Mouse (Mus musculus): Measurements from ENCODE around the gene Gm37419.

Gene Gm37419

DNA sequence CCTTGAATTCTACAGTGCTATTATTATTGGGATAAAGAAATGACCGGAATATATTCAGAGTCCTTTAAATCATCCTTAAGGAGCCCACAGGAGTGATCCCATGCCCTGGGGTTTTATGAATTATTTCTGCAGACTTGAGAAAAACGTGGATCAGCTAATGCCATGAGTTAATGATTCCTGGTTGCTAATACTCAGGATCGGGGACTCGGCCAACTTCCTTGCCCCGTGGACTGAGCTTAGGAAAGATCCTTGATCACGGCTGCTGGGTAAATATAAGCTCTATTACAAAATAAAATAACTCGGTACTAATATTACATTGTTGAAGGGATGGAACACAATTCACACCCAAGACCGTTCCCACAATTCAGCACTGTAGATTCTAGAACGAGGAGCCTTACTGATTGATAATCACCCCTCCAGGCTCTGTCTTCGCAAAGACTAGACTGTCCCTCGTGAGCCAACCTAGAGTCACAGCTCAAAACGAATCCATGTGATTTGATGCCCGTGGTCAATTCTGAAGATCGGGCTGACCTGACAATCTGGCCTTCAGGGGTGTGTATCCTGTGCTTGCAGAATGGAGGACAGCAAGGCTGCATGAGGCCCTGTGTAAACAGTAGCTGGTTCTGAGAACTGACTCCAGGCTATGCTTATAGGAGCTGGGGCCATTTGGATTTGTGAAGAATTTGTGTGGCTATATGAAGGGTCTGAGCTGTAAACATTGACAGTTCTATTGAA lies 3.7 kb downstream of the Gm37419 start:
- in situ Hi-C loops (cut with MboI, MseI) = loop anchor here (5.0 kb wide), 3 partner anchors 100 to 170 kb away; no protein-coding TSS in a partner anchor

DNA sequence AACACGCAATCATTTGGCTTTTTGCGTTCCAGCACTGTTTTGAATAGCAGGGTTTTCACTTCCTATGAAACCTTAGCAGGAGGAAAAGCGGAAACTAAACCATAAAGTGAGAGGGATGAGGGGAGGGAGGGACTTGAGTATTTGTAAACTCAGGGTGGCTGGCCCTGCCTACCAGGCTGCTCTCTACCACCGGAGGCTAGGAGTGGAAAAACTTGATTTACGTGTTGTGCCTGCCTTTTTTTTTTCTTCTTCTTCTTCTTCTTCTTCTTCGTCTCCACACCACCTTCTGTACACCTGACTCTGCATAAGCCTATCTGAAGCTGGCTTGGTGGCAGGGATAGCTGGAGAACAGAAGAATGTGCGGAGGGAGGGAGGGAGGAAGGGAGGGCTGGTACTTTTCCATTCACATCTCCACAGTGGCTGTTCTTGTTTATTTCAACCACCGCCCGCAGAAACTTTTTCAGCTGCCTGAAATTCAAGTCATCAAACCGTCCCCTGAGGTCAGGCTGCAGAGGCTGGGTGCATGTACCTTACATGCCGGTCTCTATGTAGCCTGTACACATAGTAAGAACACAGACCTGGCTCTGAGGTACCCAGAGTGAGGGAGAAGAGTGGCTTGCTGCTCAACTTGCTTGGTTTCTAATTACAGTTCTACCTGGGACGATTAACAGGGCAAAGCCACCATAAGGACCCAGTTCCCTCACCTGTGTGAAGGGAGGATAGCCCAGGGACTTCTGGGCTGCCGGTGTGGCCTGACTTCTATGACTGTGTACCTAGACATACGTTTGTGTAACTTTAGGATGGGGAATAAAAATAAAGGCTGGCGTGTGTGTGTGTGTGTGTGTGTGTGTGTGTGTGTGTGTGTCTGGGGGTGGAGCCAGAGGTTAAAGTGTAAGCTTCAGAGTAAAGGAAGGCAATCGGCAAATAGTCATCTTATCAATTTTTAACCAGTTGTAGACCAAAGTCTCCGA lies 5.4 kb downstream of the Gm37419 start:
- in situ Hi-C loops (cut with MboI, MseI) = loop anchor here (5.0 kb wide), 3 partner anchors 99 to 169 kb away; no protein-coding TSS in a partner anchor

DNA sequence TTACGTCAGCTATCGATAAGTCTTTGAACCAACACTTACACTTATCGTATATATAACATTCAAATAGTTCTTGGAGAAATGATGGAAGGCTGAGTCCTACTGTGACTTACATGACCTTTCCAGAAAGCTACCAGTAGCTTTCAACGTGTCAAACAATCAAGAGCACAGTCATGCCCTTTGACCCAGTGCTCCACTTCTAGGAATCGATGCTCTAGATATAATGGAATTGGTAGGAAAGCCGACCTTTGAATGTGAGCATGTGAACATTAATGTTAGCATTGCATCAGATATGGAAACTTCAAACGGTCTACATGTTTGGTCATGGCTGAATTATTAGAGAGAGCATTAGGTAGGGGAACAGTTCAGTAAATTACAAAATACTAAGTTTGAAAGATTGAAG lies 8.1 kb downstream of the Gm37419 start:
- in situ Hi-C loops (cut with MboI, MseI) = no loop called here

DNA sequence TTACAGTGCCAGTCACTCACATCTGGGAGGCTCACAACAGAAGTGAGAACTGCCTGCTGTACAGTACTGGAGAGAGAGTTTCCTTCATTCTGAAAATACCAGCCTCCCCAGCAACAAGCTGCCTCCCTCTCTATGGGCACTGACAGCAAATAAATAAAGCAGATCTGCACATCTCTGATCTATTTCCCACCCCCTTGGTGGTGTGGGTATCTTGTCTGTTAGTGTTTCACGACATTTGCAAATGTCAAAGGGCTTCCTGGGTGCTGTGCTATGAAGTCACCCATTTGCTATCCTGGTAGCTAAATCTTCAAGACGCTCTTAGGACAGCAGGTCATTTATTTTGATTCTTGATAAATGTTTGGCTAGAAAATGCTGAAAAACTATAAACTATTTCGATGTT lies 8.9 kb downstream of the Gm37419 start:
- in situ Hi-C loops (cut with MboI, MseI) = no loop called here

DNA sequence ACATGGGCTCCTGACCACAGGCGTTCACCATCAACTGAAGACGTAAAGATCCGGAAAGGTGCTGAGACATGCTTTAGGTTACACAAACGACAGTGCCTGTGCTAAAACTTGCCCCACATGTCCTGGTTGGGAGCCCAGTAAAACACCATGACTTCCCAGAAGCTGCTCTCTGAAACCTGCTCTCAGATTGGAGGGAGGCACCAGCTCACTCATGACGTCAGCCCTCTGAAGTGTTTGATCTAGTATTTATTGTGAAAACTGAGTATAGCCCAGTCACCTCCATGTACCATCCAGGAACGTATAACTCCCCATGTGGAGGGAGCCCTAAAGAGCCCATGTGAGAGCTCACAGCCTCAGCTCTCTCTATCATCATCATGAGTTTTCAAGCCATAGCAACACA lies 9.6 kb downstream of the Gm37419 start:
- in situ Hi-C loops (cut with MboI, MseI) = no loop called here

DNA sequence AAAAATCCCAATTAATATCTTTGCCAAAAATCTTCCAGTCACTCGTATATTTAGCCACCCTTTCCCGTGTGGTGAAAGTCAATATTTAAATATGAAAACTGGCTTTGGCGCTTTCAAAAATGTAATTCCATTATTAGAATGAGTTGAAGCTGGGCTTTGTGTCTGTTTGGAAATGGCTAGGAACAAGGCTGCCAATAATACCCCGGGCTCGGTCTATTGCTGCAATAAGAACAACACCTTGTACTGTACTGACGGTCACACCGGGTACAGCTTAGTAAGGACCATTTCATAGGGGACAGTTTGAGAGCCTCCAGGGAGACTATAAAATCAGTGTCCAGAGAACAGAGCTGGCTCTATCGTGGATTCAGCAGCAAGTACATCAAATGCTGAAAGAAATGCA lies 17.6 kb downstream of the Gm37419 start:
- in situ Hi-C loops (cut with MboI, MseI) = loop anchor here in 1 of 2 experiments (5.0 kb wide), 1 partner anchor 66 kb away; no protein-coding TSS in a partner anchor

DNA sequence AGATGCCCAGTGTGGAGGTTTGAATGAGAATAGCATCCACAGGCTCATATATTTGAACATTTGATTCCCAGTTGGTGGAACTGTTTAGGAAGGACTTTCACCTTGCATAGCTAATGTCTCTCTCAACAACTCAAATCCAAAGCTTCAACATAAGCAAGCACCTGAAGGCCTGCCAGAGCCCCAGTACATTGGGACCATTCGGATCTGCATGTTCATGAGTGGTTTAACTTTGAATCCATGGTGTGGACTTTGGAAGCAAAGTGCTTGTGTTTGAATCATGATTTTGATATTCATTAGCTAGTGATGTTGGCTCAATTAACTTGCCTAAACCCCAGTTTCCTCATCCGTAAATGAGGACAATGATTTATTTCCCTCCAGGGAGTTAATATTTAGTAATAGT lies 21.6 kb downstream of the Gm37419 start:
- in situ Hi-C loops (cut with MboI, MseI) = loop anchor here in 1 of 2 experiments (5.0 kb wide), 1 partner anchor 62 kb away; no protein-coding TSS in a partner anchor

DNA sequence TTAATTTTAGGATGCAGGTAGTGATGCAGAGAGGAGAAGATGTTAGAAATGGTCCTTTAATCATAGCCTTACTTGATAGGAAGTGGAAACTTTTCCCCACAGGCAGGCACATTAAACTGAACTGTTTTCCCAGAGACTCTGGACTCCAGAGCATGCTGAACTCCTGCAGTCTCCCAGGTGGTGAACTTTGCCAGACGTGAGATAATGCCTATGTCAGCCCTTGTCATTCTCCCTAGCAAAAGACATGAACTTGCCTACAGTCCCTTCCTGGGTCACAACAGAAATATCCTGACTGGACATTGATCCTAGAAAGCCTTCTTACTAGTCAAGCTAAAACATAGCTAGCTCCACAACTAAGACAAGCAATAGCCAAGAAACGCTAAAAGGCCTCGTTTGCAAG lies 23.0 kb downstream of the Gm37419 start:
- in situ Hi-C loops (cut with MboI, MseI) = no loop called here

DNA sequence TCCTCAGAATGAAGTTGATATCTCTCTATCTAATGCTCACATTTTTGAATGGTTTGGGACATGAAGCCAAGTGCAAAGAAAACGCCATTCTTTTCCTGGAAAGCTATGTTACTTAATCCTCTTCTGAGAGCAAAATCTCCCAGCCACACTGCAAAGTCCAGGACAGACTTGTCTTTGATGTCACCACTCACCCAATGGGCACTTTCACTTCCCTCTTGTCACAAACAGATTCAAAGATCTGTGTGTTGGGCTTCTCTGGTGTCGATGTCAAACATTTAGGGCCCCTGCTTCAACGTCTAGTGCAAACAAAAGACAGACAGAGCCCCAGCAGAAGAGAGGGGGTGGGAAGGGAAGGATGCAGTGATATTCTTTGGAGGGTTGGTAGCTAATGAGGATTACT lies 23.8 kb downstream of the Gm37419 start:
- in situ Hi-C loops (cut with MboI, MseI) = no loop called here

DNA sequence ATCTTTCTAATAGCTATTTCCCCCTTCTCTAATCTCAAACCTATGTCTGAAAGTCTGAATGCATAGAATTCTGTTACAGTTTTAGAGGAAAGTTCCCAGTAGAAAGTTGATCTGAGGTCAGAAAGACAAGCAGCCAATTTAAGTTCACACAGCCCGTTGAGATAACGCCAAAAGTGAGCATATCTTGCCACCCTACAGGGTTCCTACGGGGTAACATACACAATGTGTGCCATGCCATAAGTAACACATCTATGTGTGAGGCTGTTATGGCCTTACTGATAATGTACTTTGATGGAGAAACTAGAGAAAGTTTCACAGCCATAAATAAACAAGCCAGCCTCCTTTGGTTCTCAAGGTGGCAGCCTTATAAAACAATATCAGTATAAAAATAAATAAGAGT lies 26.1 kb downstream of the Gm37419 start:
- in situ Hi-C loops (cut with MboI, MseI) = no loop called here

DNA sequence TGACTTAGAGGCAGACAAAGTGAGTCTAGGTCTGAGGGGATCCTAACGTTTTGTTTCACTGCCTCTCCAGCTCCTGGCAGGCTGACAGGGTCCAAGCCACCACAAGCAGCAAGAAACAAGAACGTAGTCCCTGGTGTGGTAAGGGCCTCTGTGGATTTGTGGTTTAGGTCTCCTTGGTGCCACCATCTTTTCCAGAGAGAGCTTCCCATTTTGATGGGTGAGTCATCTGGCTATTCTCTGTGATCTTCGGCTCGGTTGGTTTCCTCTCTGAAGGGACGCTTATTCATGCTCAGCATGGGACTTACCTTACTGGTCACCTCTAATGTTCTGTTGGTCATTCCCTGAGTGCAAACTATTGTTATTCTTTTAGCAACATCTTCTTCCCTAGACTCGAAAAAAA lies 28.0 kb downstream of the Gm37419 start:
- in situ Hi-C loops (cut with MboI, MseI) = no loop called here

DNA sequence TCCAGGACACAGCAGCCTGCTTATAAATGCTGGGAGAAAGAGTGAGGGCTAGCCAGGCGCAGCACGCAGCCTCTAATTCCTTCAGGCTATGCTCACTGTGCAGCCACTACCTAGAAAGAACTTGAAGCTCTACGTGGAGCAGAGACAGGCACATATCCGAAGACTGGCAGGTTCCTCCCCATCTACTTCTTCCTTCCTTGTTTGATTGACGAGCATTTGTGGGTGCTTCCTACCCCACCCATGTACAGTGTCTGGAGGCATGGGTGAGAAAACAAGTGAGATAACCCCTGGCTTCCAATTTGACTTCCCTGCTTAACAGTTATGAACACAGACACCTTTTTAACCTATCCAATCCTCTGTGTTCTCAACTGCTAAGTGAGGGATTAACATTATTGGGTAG lies 28.5 kb downstream of the Gm37419 start:
- in situ Hi-C loops (cut with MboI, MseI) = no loop called here

DNA sequence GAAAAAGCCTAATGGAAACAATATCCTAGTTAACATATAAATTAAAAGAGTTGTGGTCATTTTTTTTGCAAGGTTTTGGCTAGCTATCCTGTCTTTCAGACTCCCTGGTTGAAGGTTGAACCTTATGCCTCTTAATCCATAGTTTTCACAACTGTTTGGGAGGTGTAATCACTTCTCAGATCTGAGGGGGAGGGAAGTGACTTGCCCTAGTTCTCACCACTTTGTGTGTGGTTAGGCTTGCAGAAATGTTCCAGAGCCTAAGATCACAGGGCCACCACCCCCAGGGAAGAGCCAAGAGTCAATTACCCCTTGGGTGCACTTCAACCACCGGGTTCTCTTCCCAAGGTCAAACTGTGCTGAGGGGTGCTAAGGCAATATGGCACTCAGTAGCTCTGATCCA lies 33.4 kb downstream of the Gm37419 start:
- in situ Hi-C loops (cut with MboI, MseI) = loop anchor here in 1 of 2 experiments (5.0 kb wide), 1 partner anchor 36 kb away; no protein-coding TSS in a partner anchor

DNA sequence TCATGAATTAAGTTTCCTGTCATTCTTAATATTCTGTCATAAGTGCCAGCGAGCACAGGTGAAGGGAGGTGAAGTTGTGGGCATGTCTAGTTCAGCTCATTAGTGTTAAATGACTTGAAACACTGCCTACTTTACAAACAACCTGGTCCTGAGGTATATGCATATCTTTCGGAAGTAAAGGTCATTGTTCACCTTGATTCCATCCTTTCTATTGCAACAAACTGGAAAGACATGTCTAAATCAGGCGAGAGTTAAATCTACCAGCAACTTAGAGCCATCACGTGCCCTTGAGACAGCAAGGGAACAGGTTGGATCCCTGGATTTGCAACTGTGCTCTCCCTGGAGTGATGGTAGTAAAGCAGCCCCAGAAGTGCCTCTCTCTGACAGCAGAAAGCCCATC lies 34.3 kb downstream of the Gm37419 start:
- in situ Hi-C loops (cut with MboI, MseI) = loop anchor here in 1 of 2 experiments (5.0 kb wide), 1 partner anchor 35 kb away; no protein-coding TSS in a partner anchor

DNA sequence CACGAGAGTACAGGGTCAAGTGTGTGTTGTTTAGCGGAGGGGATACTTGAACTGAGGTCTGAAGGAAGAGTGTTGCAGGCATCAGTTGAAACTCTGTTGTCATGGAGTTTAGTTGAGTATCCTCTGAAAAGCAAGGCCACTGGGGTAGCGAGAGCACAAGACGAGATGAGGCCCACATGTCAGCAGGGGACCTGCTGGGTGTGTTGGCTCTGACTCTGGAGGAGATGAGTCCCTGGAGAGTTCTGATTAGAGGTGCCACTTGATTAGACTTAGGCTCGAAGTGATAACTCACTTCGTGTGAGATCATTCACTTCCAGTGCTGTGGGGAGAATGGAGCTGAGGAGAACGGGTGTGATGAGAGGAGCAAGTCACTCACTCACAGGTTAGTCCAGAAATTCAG lies 37.2 kb downstream of the Gm37419 start:
- in situ Hi-C loops (cut with MboI, MseI) = no loop called here

DNA sequence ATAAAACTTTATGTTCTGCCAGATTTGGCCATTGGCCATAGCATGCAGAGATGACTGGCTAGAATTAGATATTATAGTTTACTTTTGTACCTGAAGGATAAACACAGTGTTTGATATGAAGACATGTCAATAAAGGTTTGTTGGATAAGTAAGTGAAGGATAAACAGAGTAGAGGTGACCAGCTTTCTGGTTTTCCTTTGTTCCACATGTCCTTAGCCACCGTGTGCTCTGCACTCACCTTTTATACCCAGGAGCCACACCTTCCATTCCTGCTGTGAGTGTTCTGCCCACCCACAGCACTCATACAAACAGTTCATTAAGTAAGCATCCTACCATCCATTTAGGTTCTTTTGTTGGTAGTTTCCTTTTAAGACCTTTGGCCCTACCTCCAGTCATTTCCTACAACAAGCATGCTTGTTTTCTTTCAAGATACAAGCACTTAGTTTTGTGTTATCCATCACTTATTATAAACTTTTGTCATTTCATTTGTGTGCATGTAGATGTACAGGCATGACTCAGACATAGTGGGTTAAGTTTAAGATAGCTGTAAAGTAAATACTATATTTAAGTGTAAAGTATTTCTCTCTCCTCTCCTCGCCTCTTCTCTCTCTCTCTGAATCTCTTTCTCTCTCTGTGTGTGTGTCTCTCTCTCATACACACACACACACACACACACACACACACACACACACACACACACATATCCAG lies 41.8 kb downstream of the Gm37419 start:
- in situ Hi-C loops (cut with MboI, MseI) = no loop called here

DNA sequence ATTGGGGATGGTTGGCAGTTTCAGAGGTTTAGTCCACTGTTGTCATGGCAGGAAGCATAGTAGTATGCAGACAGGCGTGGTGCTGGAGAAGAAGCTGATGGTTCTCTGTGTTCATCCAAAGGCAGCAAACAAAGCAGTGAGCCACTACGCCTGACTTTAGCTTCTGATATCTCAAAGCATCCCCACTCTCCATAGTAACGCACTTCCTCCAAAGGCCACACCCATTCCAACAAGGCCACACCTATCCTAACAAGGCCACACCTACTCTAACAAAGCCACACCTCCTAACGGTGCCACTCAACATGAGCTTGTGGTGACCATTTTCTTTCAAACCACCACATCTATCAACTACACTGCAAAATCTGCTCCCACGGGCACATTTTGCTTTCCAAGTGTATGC lies 45.0 kb downstream of the Gm37419 start:
- in situ Hi-C loops (cut with MboI, MseI) = no loop called here

DNA sequence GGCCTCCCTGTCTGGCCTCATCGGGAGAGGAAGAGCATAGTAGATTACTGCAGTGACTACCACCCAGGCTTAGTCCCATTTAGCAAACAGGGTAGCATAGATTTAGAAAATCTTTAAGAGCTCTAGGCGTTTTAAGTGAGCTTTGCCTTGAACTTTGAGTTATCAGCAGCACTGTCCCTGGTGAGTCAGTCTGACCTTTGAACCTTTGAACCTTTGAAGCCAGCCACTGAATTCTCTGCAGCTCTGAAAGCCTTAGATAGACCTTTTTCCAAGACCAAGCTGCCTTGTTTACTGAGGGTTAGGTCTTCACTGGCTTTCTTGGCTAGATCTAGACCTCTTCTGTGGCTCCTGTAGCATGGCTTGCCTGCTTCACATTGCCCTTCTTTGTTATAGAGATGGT lies 46.2 kb downstream of the Gm37419 start:
- in situ Hi-C loops (cut with MboI, MseI) = no loop called here

DNA sequence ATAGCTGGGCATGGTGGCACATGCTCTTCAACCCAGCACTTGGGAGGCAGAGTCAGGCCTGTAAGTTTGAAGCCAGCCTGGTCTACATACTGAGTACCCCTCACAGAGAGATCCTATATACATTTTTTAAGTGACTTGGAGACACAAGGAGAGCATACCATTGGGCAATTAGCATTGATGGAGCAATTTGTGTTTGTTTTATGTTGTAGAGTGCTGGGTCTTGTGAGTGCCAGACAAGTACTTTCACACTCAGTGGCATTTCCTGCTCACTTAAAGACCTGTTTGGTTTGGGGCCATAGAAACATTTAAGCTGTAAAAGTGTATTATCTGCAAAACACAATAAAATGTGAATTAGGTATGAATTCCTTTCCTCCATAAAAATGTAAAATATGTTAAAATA lies 47.5 kb downstream of the Gm37419 start:
- in situ Hi-C loops (cut with MboI, MseI) = no loop called here

DNA sequence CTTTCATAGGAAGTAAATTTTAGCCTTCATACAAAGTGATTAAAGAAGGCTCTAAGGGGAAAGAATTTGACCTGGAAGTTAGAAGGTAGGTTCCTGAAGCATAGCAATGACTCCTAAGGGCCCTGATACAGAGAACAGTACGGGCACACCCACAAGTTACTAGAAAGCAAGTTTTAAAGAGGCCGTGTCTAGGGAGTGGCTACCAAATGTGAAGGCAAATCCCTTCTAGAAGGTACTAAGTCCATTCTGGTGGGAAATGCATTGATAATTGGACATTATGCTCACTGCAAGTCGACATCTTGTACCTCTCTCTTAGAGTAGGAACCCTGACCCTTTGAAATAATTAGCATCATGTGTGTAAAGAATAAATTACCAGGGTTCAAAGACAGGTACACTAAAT lies 48.1 kb downstream of the Gm37419 start:
- in situ Hi-C loops (cut with MboI, MseI) = no loop called here
